Mouse (Mus musculus) c-Kit-negative CD71-positive TER-119-positive erythroid progenitor cells, embryonic 14.5 days (primary cell): ENCODE measurements around the gene Adgrg2.

Experiments
- DNase-seq: peaks from one replicate; pipeline ENCODE4 v3.0.0-alpha.2; 2013; ENCODE audit warnings: low read depth, low spot score

Gene Adgrg2

GRCm38 (mm10) chrX:160502048-160503041 is 111.9 kb downstream of the Adgrg2 start, which contains the start of gene Phka2:
Phka2 (plus strand) TSS chrX:160502166.
- peak; percentile 72 for DNase-seq

GRCm38 (mm10) chrX:160509046-160509445 is 118.6 kb downstream of the Adgrg2 start:
- no peak for DNase-seq

GRCm38 (mm10) chrX:160510197-160510596 is 119.7 kb downstream of the Adgrg2 start:
- no peak for DNase-seq

- no peak for DNase-seq
Measured at GRCm38 (mm10) chrX:160516027-160516426, 125.5 kb downstream of the Adgrg2 start.

GRCm38 (mm10) chrX:160542772-160543171 is 152.3 kb downstream of the Adgrg2 start:
- DNase-seq = no peak
